Mouse (Mus musculus) layer of hippocampus, postnatal 14 days (tissue): ENCODE measurements at regions not wholly inside any gene's neighbourhood (a gene's known extent, or its start where the extent isn't known, plus 50 kb on each side); places are given as distances from the start of the nearest gene placed in this dataset.

Source experiments
- DNase-seq, 2 experiments: peaks; one replicate each; pipeline ENCODE4 v3.0.0; 2021 to 2022; ENCODE audit warnings: low spot score in 2 of 2, mixed read lengths in 1 of 2

DNA sequence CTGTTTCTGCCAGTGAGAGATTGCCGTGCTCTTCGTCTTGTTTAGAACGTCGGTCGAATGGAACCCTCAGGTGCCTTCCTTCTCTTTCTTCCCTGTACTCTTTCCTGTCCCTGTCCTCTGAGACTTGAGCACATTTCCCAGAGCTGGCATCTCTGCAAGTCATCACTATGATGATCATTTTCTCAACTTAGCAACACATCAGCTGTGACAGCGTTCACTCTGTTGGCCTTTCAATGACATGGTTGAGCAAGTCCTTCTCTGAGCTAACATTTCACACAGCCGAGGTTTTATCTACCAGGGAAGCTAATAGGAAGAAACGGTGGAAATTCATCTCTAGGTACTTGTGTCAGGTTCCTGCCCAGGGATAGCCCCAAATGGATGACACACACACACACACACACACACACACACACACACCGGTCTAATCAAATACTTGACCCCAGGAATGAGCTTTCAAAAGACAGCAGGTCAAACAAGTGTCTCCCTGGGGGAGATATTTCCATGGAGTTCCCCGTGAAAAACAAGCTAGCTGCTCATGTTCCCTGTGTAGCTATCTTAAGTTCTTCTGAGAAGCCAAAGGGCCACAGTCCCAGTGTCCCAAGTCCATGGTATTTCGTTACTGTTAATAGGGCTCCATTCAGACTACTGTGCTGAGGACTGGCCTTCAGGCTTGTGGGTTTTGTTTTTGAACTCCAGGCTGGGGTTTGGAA, 167.0 kb upstream of the Trib2 start:
- no peak for DNase-seq

DNA sequence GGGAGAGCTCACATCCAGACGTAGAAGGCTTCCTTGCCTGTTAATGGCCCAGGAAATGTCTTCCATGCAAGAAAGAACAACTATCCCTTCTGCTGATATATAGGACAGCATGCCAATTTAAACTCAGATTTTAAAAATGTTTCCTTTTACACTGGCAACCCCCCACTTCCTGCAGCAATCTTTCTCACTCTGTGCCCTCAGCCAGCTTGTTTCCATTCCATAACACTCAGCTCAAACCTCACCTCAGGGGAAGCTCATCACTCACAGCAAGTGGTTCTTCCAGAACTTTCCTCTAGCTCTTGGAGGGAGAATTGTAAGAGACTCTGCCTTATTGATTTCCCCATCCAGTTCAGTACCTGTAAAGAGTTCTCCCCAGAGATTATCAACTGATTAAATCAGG, 165.0 kb upstream of the Trib2 start:
- DNase-seq: no peak

DNA sequence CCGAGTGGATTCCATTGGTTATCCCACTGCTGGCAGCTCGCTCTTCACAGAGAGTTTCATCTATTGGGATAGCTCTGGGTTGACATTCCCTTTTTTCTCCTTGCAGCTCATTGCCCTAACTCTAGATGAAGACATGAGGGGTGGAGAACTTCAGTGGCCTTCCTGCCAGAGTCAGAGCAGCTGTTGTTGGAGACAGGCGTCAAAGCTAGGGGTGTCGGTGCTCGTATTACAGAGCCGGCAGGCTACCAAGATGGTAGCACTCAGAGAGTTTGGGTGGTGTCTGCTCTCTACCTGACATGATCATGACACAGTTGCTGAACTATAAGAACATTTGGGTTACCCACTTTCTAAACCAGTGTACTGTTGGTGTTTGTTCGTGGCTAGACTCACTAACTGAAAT, 162.5 kb upstream of the Trib2 start:
- no peak for DNase-seq

DNA sequence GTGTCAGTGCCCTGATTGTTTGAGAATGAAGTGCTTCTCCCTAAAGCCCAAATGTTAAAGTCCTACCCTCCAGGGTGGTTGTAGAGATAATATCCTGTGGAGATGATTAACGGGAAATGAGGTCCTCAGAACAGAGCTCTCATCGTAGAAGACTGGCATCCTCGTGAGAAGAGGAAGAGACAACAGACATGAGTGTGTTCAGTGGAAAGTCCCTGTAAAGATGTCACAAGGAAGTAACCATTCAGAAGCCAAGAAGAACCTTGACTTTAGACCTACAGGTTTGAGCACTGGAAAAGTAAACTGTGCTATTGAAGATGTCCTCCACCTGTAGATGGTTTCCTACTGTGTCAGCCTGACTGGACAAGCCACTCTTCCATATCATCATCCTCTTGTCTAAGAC, 155.1 kb upstream of the Trib2 start:
- no peak for DNase-seq

DNA sequence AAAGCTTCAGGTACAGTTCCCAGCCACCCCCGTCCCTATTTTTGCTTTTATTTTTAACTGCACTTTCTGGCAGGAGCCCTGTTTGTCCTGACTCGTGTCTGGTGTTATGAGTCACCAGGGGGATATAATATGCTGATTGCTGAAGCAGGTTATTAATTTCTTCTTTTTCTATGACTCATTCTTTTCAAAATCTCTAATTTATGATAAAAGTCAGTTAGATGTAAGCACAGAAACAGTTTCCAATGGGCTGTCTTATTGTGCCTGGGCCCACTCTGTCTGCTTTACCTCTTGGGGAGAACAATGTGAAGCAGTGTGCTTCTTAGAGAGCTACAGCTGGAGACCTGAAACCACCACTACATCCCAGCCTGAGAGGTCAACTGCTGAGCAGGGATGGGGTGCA, 153.5 kb upstream of the Trib2 start:
- DNase-seq: no peak

DNA sequence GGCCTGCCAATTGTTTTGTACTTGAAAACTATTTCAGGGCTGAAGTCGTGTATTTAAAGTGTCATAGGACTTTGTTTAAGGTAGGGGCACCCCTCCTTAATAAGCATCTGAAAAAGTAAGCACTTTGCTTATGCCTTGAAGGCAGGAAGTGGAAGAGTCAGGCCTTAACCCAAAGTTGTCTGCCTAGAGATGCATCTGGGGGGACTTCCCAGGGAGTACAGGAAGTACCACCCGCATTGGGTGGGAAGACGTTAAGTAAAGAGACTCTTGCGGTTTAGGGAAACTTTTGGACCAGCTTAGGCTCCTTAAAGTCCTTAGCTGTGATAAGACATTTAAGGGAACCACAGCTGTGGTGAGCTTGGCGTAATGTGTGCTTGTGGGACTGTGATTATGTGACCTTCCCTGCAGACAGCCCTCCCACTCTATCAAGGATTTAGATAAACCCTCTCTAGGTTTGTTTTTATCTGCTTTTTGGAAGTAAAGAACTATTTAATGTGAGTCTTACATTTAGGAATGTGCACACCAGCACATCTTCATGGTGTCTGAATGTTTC, 150.9 kb upstream of the Trib2 start:
- DNase-seq: no peak

DNA sequence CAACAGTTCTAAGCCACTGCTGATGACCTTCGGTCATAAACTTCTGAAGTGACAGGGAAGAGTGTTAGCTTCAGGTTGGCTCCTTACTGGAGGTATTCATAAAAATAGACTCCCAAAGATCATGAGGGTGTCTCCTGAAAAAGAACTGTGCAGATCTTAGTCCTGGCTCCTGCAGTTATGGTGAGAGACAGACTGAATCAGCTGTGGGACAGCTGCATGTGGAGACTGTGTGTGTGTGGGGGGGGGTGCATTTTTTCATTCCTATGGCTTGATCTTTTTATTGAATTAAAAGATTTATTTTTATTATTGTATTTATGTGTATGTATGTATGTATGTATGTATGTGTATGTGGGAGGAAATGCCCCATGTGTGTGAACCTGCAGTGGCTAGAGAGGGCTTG, 149.9 kb upstream of the Trib2 start:
- no peak for DNase-seq

DNA sequence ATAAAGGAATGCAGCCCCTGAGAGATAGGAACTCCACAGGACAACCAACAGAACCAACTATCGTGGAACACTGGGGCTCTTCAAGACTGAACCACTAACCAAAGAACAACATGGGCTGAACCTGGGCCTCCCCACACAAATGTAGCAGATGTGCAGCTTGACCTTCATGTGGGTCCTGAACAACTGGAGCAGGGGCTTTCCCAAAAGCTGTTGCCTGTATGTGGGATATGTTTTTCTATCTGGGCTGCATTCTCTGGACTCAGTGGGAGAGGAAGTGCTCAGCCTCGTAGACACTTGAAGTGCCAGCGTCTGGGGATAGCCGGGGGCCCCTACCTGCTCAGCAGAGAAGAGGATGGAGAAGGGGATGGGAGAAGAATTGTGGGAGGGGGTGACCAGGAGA, 149.2 kb upstream of the Trib2 start:
- DNase-seq: no peak

DNA sequence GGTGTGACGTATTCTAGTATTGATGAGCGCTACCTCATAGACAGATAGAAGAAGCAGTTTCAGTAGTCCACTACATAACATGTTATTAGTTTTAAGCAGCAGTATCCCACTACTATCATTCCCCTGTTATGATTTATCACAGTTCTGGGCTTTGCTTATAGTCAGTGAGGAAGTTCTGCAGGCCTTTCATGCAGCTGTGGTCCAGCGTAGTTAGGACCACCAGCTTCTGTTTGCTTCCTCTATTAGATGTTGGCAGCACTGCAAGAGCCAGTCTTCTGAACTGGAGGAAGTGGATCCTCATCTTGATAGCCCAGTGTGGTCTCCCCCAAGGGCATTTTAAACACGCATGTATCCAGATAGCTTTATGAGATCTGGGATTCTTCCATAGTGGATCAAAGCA, 147.4 kb upstream of the Trib2 start:
- DNase-seq: no peak

DNA sequence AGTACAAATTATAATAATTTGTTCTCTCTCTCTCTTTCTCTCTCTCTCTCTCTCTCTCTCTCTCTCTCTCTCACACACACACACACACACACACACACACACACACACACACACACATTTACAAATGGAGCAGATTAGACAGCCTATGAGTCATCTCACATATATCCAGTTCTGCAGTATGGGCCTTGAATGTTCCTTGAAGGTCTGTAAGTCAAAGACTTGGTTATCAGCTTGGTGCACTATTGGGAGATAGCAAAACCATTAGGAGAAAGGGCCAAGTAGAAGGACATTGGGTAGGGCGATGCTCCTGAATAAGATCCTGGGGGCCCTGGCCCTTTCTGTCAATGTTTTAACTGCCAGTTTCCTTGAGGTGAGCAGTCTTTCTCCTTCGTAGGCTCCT, 145.1 kb upstream of the Trib2 start:
- DNase-seq: no peak

DNA sequence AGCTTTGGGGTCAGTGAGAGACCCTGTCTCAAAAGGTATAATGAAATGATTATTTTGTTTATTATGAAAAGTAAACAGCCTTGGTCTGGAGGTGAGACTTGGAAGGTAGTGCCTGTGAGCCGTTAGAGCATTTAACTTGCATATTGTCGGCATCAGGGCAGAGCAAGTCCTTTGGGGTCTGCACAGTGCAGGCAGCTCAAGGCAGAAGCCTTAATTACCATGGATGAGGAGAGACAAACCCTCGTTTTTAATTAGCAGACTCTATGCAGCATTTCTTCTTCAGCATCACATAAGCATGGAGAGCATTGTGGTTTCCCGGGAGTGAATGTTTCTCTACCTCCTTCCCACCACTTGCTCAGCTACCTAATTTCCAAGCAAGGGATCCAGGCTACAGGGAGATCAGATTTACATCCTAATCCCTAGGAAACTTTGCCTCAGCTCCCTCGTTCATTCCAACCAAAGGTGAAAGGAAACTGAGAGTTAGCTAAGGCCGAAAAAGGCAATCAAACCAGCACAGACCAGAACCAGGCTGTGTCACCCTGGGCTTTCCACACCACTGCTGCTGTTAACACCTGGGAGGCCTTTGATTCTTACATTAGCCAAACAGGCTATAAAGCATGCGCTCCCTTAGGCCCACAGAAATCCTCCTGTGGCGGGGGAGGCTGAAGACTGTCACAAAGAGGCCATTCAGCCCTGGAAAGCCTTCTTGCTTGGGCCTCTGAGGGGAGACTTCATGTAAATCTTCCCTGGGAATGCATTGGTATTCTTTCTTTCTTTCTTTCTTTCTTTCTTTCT, 120.9 kb upstream of the Trib2 start:
- DNase-seq: no peak

DNA sequence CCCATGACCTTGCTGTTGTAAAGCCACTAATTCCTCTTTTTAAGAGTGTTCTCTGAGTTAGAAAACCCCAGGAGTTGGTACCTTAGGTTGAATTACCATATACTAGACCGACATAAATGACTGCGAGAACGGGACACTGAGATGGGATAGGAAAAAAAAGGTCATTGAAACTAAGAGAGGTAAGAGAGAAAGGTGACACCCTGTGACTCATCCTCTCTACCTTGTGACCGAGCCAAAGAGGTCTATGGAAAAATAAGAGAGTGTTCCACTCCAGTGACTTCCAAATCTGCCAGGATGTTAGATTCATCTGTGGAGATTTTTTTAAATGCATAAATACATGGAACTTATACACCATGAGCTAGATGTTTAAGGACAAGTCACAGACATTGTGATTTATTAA, 115.3 kb upstream of the Trib2 start:
- no peak for DNase-seq

DNA sequence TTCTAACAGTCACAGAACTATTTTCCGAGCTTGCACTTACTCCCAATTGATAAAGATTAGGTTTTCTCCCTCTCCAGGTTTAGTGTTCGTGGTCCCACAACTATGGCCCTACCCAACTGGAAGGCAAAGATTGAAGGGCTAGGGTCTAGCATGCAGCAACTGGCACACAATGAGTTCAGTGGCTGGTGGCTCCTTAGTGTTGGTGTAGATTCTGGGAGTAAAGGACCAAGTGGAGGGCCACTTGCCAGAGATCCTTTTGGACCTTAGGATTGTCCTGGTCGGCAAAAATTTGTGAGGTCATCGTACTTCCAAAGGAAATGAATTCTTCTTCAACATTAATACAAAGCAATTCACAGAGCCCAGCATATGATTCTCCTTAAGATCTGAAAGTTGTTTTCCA, 114.8 kb upstream of the Trib2 start:
- DNase-seq: no peak

DNA sequence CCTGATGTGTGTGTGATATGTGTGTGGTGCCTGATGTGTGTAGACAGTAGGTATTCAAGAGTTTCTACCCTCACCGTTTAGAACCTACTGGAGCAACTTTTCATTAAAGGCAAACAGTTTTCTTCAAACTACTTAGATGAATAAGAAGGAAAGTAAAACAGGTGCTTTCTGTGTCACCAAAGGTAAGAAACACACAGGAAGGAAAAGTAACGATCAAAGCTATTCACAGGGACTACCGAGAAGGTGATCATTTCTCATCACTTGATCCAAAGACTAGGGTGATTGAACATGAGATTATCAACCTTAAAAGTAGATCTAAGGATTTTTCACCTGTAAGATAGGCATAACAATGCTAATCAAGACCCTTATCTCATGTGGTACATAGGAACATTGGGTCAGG, 113.4 kb upstream of the Trib2 start:
- no peak for DNase-seq

DNA sequence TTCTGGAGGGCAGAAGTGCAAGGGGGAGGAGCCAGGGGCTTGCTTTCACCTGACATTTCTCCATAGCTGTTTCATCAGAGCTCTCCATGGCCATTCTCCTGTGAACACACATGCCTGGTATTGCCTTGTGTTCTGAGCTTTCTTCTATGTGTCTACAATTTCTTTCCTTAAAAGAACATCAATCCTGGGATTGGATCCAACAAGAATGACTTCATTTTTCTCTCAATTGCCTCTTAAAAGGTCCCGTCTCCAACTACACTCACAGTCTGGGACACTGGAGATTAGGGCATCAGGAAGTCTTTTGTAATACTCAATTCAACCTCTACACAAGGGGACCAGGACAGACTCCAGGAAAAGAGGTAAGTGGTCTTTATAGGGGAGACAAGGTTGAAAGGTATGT, 112.8 kb upstream of the Trib2 start:
- no peak for DNase-seq

DNA sequence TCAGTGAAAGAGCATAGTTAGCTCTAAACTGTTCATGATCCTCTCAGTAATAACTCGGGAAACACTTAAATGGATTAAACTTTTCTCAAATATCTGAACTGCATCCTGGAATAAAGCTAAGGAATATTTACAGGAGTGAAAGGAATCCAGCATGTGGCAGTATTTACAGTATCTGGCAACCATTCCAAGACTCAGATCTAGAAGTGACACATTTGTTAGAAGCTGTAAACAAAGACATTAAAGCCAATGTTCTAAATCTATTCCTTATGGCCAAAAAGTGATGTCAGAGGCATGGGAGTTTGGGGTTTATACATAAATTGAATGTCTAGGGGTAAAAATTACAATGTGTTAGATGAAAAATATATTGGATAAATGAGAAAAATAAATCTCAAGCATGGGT, 101.6 kb upstream of the Trib2 start:
- DNase-seq: no peak

DNA sequence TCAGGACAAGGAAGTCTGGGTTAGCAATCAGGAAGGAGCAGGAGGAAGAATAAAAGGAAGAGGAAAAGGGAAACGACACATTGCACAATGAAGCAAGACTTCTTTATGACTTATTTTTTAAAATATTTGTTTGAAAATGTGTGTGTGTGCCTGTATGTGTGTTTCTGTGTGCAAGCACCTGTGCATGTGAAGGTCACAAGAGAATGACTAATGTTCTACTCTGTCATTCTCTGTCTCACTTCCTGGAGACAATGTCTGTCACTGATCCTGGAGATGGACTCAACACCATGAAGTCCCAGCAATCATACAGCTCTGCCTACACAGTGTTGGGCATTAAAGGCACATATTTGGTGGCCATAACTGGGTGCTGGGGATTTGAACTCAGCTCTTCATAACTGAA, 96.2 kb upstream of the Trib2 start:
- DNase-seq: no peak

DNA sequence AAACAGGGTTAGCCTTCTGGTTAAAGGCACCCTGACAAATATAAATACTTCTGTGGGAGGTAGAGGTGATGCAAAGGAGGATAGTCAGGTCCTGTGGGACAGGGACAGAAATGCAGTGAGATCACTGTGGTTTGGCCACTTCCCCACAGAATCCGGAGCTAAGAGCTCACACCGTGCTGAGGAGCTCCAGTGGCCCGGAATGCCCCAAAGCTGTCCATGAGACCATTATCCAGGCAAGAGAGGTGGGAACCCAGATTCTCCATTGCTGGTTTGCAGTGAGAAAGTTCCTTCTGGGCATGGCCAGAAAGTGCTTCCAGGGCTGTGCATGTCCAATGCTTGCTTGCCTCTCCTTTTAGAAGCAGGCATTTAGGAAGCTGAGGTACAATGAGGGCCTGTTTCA, 95.8 kb upstream of the Trib2 start:
- DNase-seq: no peak

DNA sequence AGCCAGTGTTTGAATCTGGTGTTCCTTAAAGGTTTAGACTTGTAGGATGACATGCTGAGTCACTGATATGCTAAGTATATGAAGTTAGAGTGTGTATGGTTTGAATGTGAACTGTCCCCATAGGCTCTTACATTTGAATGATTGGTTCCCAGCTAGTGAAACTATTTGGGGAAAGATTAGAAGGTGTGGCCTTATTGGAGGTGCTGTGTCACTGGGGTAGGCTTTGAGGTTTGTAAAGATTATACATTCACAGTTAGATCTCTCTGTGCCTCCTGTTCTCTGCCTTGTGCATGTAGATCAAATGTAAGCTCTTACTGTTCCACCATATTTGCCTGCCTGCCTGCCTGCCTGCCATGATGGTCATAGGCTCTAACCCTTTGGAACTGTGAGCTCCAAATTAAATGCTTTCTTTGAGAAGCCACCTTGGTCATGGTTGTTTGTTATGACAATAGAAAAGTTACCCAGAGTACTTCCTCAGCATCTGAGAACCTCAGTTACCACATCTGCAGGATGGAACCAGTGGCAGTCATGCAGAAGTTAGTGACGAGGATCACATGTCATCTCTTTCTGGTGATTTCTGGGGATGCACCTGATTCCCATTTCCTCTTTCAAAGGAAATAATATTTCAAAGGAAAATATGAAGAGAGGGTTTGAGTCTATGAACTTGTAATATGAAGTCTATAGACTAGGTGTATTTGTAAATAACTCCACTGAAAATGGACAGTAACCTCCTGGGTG, 94.7 kb upstream of the Trib2 start:
- DNase-seq: no peak

DNA sequence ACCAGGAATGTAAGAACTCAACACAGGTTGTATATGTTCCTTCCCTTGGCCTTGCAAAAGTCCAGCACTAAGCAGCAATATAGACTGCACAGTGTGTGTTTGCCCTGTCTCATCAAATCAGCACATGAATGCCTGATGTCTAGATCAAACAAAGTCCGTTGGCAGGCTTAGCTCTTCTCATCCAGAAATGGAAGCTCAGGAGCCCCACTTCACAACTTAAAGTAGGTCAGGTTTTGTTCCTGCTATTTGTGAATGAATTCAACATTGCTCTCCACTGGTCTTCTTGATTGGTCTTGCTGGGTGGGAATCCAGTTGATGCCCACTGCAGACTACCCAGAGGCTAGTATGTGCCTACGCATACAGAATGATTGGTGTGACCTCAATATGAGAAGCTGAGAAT, 80.8 kb upstream of the Trib2 start:
- DNase-seq: peak in 1 of 2 experiments; percentile 33

DNA sequence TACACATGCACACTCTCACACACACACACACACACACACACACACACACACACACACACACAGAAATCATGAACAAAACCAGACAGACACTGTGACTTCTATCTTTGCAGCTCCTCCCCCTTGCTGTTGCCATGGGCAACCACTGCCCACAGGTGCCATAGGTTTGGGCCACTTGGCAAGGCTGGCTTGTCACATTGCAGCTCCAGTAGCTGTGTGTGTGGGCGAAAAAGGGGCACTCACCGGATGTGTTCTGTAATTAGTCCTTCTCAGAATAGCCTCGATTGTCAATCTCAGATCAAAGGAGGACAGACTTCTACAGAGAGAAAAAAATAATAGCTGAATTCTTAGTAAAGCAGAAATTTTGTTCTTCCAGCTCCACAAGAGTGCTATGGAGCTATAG, 79.8 kb upstream of the Trib2 start:
- peak in 1 of 2 experiments; percentile 13 for DNase-seq

DNA sequence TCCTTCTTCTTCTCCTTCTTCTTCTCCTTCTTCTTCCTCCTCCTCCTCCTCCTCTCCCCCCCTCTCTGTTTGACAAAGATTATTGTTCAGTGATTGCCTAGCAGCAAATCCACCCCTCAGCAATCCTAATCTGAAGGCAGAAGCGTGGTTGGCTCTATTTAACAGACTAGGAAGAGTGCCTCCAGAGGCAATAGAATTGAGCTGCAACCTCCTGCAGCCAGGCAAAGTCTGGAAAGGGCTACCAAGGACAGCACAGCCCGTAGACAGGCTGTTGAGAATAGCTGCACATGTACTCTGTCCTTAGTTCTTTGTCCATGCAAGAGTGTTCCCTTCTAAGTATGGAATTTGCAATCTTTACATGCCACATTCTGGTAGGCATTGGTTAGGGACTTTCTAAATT, 78.5 kb upstream of the Trib2 start:
- no peak for DNase-seq
